In the genomic region with DNA sequence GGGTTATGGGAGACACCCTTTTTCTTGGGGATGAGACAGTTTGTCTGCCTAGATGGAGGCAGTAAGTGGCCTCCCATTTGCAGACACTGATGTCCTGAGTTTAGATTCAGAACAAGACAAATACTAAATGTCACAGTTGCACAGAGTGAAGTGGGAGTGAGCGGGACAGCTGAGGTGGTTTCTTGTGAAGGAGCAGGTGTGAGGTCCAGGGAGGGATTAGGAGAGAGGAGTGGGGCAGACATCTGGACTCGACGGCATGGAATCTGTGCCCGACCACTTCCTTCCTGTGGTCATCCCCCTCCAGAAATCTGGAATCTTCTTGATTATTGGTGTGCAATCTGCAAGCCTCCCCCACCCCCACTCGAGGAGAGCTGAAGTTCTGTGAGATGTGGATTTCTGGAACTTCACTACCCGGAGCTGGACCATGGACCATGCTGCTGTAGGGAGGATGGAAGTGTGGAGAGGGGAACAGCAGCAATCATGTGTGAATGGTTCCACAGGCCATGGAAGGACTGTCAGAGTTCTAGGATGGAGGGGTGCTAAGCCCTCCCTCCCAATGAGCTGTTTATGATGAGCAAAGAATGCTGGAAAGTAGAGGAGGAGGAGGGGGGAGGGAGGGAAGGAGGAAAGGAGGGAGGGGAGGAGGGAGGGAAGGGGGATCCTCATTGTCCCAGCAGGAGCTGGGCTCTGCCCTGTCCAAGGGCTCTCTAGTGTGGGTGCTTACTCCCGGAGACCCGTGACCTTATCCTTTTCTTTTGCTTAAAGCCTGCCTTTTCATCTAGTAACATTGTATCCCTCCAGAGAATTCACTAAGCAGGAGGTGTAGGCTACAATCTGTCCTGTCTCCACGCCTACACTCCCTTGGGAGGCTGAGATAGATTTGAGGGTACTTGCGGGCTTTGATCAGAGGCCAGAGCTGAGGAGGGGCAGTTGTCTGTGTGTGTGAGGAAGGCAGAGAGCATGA, we compare ENCODE assay signal across 8 mouse cellular contexts. TPM values are rescaled to one million over a fixed set of nuclear protein-coding genes. Genes with fewer than 3 reads are reported as not detected.
DNase-seq lines count a peak whose midpoint lies in the region; ATAC-seq and TF ChIP-seq lines count a peak whose summit lies in the region.

No protein-coding gene starts in this region.

- TF ChIP-seq POLR2A in lung, adult 2 months (IDR thresholded peaks at IDR 0.05; ENCODE audit: borderline replicate concordance, extremely low read depth, low read depth, low read length) = no peak

- DNase-seq in embryo, embryonic 10.5 days (ENCODE audit: low spot score) = peak; percentile 44
- DNase-seq in embryo, embryonic 11 days = no peak
- DNase-seq in lung, embryonic 14.5 days = peak; percentile 70
- DNase-seq in lung, adult 2 months = no peak
- DNase-seq in lung, postnatal 0 days (ENCODE audit: low spot score) = peak; percentile 51
- DNase-seq in stomach, postnatal 0 days (ENCODE audit: low spot score) = no peak
- no peak for DNase-seq in urinary bladder, postnatal 25 days (ENCODE audit: low spot score)
- no peak for DNase-seq in layer of hippocampus, adult 11-12 months (ENCODE audit: low spot score)

- ATAC-seq in lung, embryonic 14.5 days (ENCODE audit: insufficient read depth) = peak; percentile 79
- peak; percentile 18 for ATAC-seq in lung, postnatal 0 days
- ATAC-seq in stomach, postnatal 0 days (ENCODE audit: low FRiP score, low TSS enrichment) = no peak

- peak overlapping the region; percentile 55 for H3K27ac ChIP-seq in lung, embryonic 14.5 days (ENCODE audit: low read depth)
- H3K27ac ChIP-seq in lung, postnatal 0 days (ENCODE audit: low read length) = peak overlapping the region; percentile 72
- H3K27ac ChIP-seq in stomach, postnatal 0 days (replicated peaks) = 0 out of 2 replicates have a peak overlapping the region, but pooled peaks have one; percentile 18

- H3K9me3 ChIP-seq in lung, embryonic 14.5 days (ENCODE audit: low read depth, low read length) = no peaks in the 10 kb centered on the region
- no peaks in the 10 kb centered on the region for H3K9me3 ChIP-seq in lung, postnatal 0 days (ENCODE audit: low read length)
- no peaks in the 10 kb centered on the region for H3K9me3 ChIP-seq in stomach, postnatal 0 days (ENCODE audit: control insufficient read depth, low read length)

- no peak overlapping the region for H3K4me3 ChIP-seq in lung, embryonic 14.5 days (ENCODE audit: low read depth, low read length)
- no peak overlapping the region for H3K4me3 ChIP-seq in lung, adult 2 months (replicated peaks; ENCODE audit: extremely low read depth, low read depth, low read length)
- H3K4me3 ChIP-seq in lung, postnatal 0 days (ENCODE audit: low read depth, low read length) = no peak overlapping the region
- H3K4me3 ChIP-seq in stomach, postnatal 0 days (ENCODE audit: low read depth, low read length) = no peak overlapping the region

- no peak for TF ChIP-seq EP300 in lung, postnatal 0 days (IDR thresholded peaks at IDR 0.05)
- TF ChIP-seq EP300 in stomach, postnatal 0 days (optimal IDR thresholded peaks at IDR 0.05) = no peak

- H3K4me1 ChIP-seq in lung, embryonic 14.5 days (ENCODE audit: insufficient read depth) = peaks cover 40% of the 10 kb centered on the region
- H3K4me1 ChIP-seq in lung, adult 2 months (ENCODE audit: control insufficient read depth, insufficient read depth, low read length) = peaks cover 53% of the 10 kb centered on the region
- peaks cover 62% of the 10 kb centered on the region; the same call in 1 of the 2 replicates for H3K4me1 ChIP-seq in lung, postnatal 0 days (ENCODE audit: insufficient read depth, low read depth, low read length)
- peaks cover 16% of the 10 kb centered on the region for H3K4me1 ChIP-seq in stomach, postnatal 0 days (replicated peaks; ENCODE audit: control insufficient read depth, insufficient read depth)

- H3K36me3 ChIP-seq in lung, embryonic 14.5 days (ENCODE audit: insufficient read depth) = no peaks in the 10 kb centered on the region
- no peaks in the 10 kb centered on the region for H3K36me3 ChIP-seq in lung, postnatal 0 days (ENCODE audit: insufficient read depth, low read length)
- no peaks in the 10 kb centered on the region for H3K36me3 ChIP-seq in stomach, postnatal 0 days (ENCODE audit: control insufficient read depth, insufficient read depth, low read length)

- no peak overlapping the region; the same call in 1 of the 2 replicates for H3K9ac ChIP-seq in lung, embryonic 14.5 days
- no peak overlapping the region for H3K9ac ChIP-seq in lung, postnatal 0 days (replicated peaks; ENCODE audit: low read depth)
- H3K9ac ChIP-seq in stomach, postnatal 0 days (ENCODE audit: low read length) = no peak overlapping the region

- 0 out of 2 replicates have a peak overlapping the region, but pooled peaks have one; percentile 5 for H3K4me2 ChIP-seq in lung, embryonic 14.5 days
- H3K4me2 ChIP-seq in lung, postnatal 0 days (replicated peaks; ENCODE audit: low read depth, low read length) = no peak overlapping the region
- no peak overlapping the region for H3K4me2 ChIP-seq in stomach, postnatal 0 days (replicated peaks; ENCODE audit: low read depth)

- H3K27me3 ChIP-seq in lung, embryonic 14.5 days (ENCODE audit: insufficient read depth, low read length) = no peaks in the 10 kb centered on the region
- H3K27me3 ChIP-seq in lung, postnatal 0 days (replicated peaks; ENCODE audit: insufficient read depth, low read length) = no peaks in the 10 kb centered on the region
- no peaks in the 10 kb centered on the region for H3K27me3 ChIP-seq in stomach, postnatal 0 days (ENCODE audit: control insufficient read depth, insufficient read depth, low read length)

- WGBS in lung, embryonic 14.5 days = 21% methylated on average over 10 of the region's 10 CpGs
- 25% methylated on average over 10 of the region's 10 CpGs for WGBS in lung, adult 2 months
- WGBS in lung, postnatal 0 days = 21% methylated on average over 10 of the region's 10 CpGs
- WGBS in stomach, postnatal 0 days = 41% methylated on average over 10 of the region's 10 CpGs

- no peak for TF ChIP-seq CTCF in lung, embryonic 14.5 days (IDR thresholded peaks at IDR 0.05; ENCODE audit: low read depth)
- TF ChIP-seq CTCF in lung, adult 2 months (IDR thresholded peaks at IDR 0.05; ENCODE audit: insufficient read depth, low read length) = no peak
- TF ChIP-seq CTCF in lung, postnatal 0 days (IDR thresholded peaks at IDR 0.05) = no peak
- no peak for TF ChIP-seq CTCF in stomach, postnatal 0 days (IDR thresholded peaks at IDR 0.05; ENCODE audit: low read depth)

RNA-seq across cellular contexts. Expression of a gene that starts 56.8 kb away (rescaled TPM):
- 52.1 and 52.4 TPM in 2 replicates for polyA plus RNA-seq in lung, embryonic 14.5 days (2014; fragmentation: Nextera tagmentation; extraction: Ambion mirVana)
- polyA plus RNA-seq in lung, adult 2 months (2012; rRNA removed) = 188 and 222 TPM in 2 replicates
- 127 and 145 TPM in 2 replicates for polyA plus RNA-seq in lung, postnatal 0 days (2015; fragmentation: Nextera tagmentation; extraction: Ambion mirVana)
- 61.2 and 62.6 TPM in 2 replicates for polyA plus RNA-seq in stomach, postnatal 0 days (2015; fragmentation: Nextera tagmentation; extraction: Ambion mirVana)

Comparison
In these comparisons a context has a peak if more than half of its experiments do, and no peak if none do; other contexts are left out.
1. DNase-seq: peak in embryo, embryonic 10.5 days (single experiment), lung, embryonic 14.5 days (single experiment) and lung, postnatal 0 days (single experiment); none in embryo, embryonic 11 days (single experiment), lung, adult 2 months (single experiment), stomach, postnatal 0 days (single experiment), urinary bladder, postnatal 25 days (single experiment) and layer of hippocampus, adult 11-12 months (single experiment).
2. H3K27ac ChIP-seq: peak in every context shown above with its lines; median percentile 72 in lung, postnatal 0 days; 55 in lung, embryonic 14.5 days; 18 in stomach, postnatal 0 days.